ENCODE assay signal across 8 mouse cellular contexts in genomic region chr10:85655881-85656280, GRCm38 (mm10).
A peak's percentile ranks its signal among the peaks of the same experiment; 100 is the strongest.
DNase-seq lines count a peak whose midpoint lies in the region; ATAC-seq lines count a peak whose summit lies in the region.

No protein-coding gene starts in this region.

- H3K36me3 ChIP-seq in kidney, embryonic 16.5 days (ENCODE audit: insufficient read depth, low read length) = no peaks in the 10 kb centered on the region
- H3K36me3 ChIP-seq in kidney, embryonic 14.5 days (ENCODE audit: control insufficient read depth, insufficient read depth, low read length) = no peaks in the 10 kb centered on the region
- H3K36me3 ChIP-seq in heart, embryonic 14.5 days (ENCODE audit: control insufficient read depth, insufficient read depth, low read length) = no peaks in the 10 kb centered on the region

- H3K4me1 ChIP-seq in kidney, embryonic 16.5 days (ENCODE audit: insufficient read depth, low read length) = peaks cover 9% of the 10 kb centered on the region
- no peaks in the 10 kb centered on the region for H3K4me1 ChIP-seq in kidney, embryonic 14.5 days (ENCODE audit: control insufficient read depth, insufficient read depth, low read length)
- peaks cover 0 to 4% of the 10 kb centered on the region in 2 experiments; a peak in 1 of 4 replicates for H3K4me1 ChIP-seq in heart, embryonic 14.5 days (ENCODE audit: control insufficient read depth in 2 of 2, insufficient read depth in 2 of 2, low read length in 2 of 2)

- no peak overlapping the region for H3K4me3 ChIP-seq in kidney, embryonic 16.5 days (ENCODE audit: low read length)
- no peak overlapping the region for H3K4me3 ChIP-seq in kidney, embryonic 14.5 days (ENCODE audit: low read length)
- H3K4me3 ChIP-seq in heart, embryonic 14.5 days (ENCODE audit: control insufficient read depth in 1 of 2, insufficient read depth in 1 of 2, low read depth in 1 of 2, low read length in 2 of 2) = no peak overlapping the region

- no peak overlapping the region for H3K4me2 ChIP-seq in kidney, embryonic 16.5 days (replicated peaks; ENCODE audit: low read depth, low read length)
- H3K4me2 ChIP-seq in kidney, embryonic 14.5 days (replicated peaks; ENCODE audit: low read depth, low read length) = no peak overlapping the region
- no peak overlapping the region for H3K4me2 ChIP-seq in heart, embryonic 14.5 days (ENCODE audit: low read length)

- peak; percentile 74; the same call in 1 of the 2 replicates for ATAC-seq in kidney, embryonic 16.5 days (ENCODE audit: low FRiP score, low TSS enrichment)
- ATAC-seq in kidney, embryonic 14.5 days (ENCODE audit: low FRiP score, low TSS enrichment) = no peak
- ATAC-seq in heart, embryonic 14.5 days (ENCODE audit: insufficient number of reproducible peaks, insufficient read depth, low FRiP score, low read depth) = peak; percentile 79

- peak; percentile 41 for DNase-seq in NIH3T3 (ENCODE audit: low read depth)
- peak; percentile 91 for DNase-seq in lung, postnatal 10 days
- DNase-seq in thymus, adult 18-20 months = no peak
- DNase-seq in adrenal gland, adult (ENCODE audit: inconsistent age in 2 of 2, low spot score in 1 of 2) = no peak
- no peak for DNase-seq in layer of hippocampus, adult 18-20 months (ENCODE audit: low spot score in 2 of 2)

- H3K27me3 ChIP-seq in kidney, embryonic 16.5 days (ENCODE audit: insufficient read depth, low read length) = no peaks in the 10 kb centered on the region
- no peaks in the 10 kb centered on the region for H3K27me3 ChIP-seq in kidney, embryonic 14.5 days (ENCODE audit: control insufficient read depth, insufficient read depth, low read length)
- H3K27me3 ChIP-seq in heart, embryonic 14.5 days (ENCODE audit: control insufficient read depth, insufficient read depth, low read length) = no peaks in the 10 kb centered on the region

- no peaks in the 10 kb centered on the region for H3K9me3 ChIP-seq in kidney, embryonic 16.5 days (ENCODE audit: low read length)
- H3K9me3 ChIP-seq in kidney, embryonic 14.5 days (ENCODE audit: control insufficient read depth, low read length) = no peaks in the 10 kb centered on the region
- H3K9me3 ChIP-seq in heart, embryonic 14.5 days (ENCODE audit: control insufficient read depth, low read length) = no peaks in the 10 kb centered on the region

- H3K27ac ChIP-seq in kidney, embryonic 16.5 days (ENCODE audit: low read length) = no peak overlapping the region
- H3K27ac ChIP-seq in kidney, embryonic 14.5 days (ENCODE audit: low read depth, low read length) = no peak overlapping the region
- 0 out of 4 replicates have a peak overlapping the region, but pooled peaks of 1 of the 2 experiments have one; percentile 5 for H3K27ac ChIP-seq in heart, embryonic 14.5 days (replicated peaks in 1 of 2; ENCODE audit: control insufficient read depth in 1 of 2, insufficient read depth in 1 of 2, low read depth in 2 of 2, low read length in 2 of 2)

- 51% methylated on average over 4 of the region's 4 CpGs for WGBS in kidney, embryonic 16.5 days
- WGBS in kidney, embryonic 14.5 days = 37% methylated on average over 4 of the region's 4 CpGs
- 38% methylated on average over 4 of the region's 4 CpGs for WGBS in heart, embryonic 14.5 days

- H3K9ac ChIP-seq in kidney, embryonic 16.5 days (replicated peaks; ENCODE audit: low read length) = no peak overlapping the region
- no peak overlapping the region for H3K9ac ChIP-seq in kidney, embryonic 14.5 days (ENCODE audit: low read depth, low read length)
- H3K9ac ChIP-seq in heart, embryonic 14.5 days (ENCODE audit: low read length) = no peak overlapping the region

Comparison
In these comparisons a context has a peak if more than half of its experiments do, and no peak if none do; other contexts are left out.
1. DNase-seq: peak in NIH3T3 (single experiment) and lung, postnatal 10 days (single experiment); none in thymus, adult 18-20 months (0 of 2), adrenal gland, adult (0 of 2) and layer of hippocampus, adult 18-20 months (0 of 2).